Mouse (Mus musculus) layer of hippocampus, postnatal 14 days (tissue): Measurements from ENCODE around the gene Cbx8. TPM values are rescaled to one million over a fixed set of nuclear protein-coding genes. Genes with fewer than 3 reads are reported as not detected.

Experiments used
- DNase-seq, 2 experiments: peaks; one replicate each; pipeline ENCODE4 v3.0.0; 2021 to 2022; ENCODE audit warnings: low spot score in 2 of 2, mixed read lengths in 1 of 2
- long read RNA-seq, 2 experiments: library from polyadenylated mRNA; stranded (forward); transcript quantifications; one replicate each; pipeline ENCODE4 v2.0.0; 2021
- total RNA-seq, 2 experiments: library from RNA; stranded (reverse); gene quantifications; 2 replicates each; pipeline ENCODE4 v1.2.3; 2021

Gene Cbx8
- total RNA-seq: 10 to 100 TPM; 15.0 to 15.2 TPM
- long read RNA-seq, experiment 1, transcript Cbx8-201 (5 exons, 3,580 nt): major isoform, 17 of 19 reads
- long read RNA-seq, experiment 1, partial matches to known transcripts: 0 of 19 reads
- long read RNA-seq, experiment 1, other reads (novel, unspliced or antisense): 2 of 19 reads
- long read RNA-seq, experiment 2, transcript Cbx8-201 (5 exons, 3,580 nt): major isoform, 26 of 29 reads
- long read RNA-seq, experiment 2, partial matches to known transcripts: 2 of 29 reads
- long read RNA-seq, experiment 2, other reads (novel, unspliced or antisense): 1 of 29 reads

GRCm38 (mm10) chr11:119040600-119041324, at the start of gene Cbx8:
Gene Cbx8 (minus strand): TSS chr11:119040969.
- peak; percentile 99 to 100 for DNase-seq

- DNase-seq: peak in 1 of 2 experiments; percentile 32
Measured at GRCm38 (mm10) chr11:119090076-119090960, 49.5 kb upstream of the Cbx8 start.

- peak in 1 of 2 experiments; percentile 17 for DNase-seq
Measured at GRCm38 (mm10) chr11:119089235-119090075, 48.7 kb upstream of the Cbx8 start.

- DNase-seq: peak in 1 of 2 experiments; percentile 22
Measured at GRCm38 (mm10) chr11:119088391-119089234, 47.8 kb upstream of the Cbx8 start.

- DNase-seq: no peak
Measured at GRCm38 (mm10) chr11:119087301-119088082, 46.7 kb upstream of the Cbx8 start.

- peak; percentile 83 to 92 for DNase-seq
Measured at GRCm38 (mm10) chr11:119086144-119086971, 45.6 kb upstream of the Cbx8 start, which contains the start of gene Cbx4. Gene Cbx4 (minus strand): TSS chr11:119086221.

- peak; percentile 79 to 81 for DNase-seq
Measured at GRCm38 (mm10) chr11:119085279-119086062, 44.7 kb upstream of the Cbx8 start.

GRCm38 (mm10) chr11:119084446-119085278, 43.9 kb upstream of the Cbx8 start:
- DNase-seq: peak in 1 of 2 experiments; percentile 55

- peak in 1 of 2 experiments; percentile 38 for DNase-seq
Measured at GRCm38 (mm10) chr11:119083724-119084445, 43.1 kb upstream of the Cbx8 start.

- DNase-seq: no peak
Measured at GRCm38 (mm10) chr11:119082638-119083599, 42.1 kb upstream of the Cbx8 start.

- peak in 1 of 2 experiments; percentile 41 for DNase-seq
Measured at GRCm38 (mm10) chr11:119081839-119082637, 41.3 kb upstream of the Cbx8 start.

- no peak for DNase-seq
Measured at GRCm38 (mm10) chr11:119081148-119081838, 40.5 kb upstream of the Cbx8 start.
